Mouse (Mus musculus): ENCODE data around the gene Kifc3. TPM values are rescaled to one million over a fixed set of nuclear protein-coding genes. Genes with fewer than 3 reads are reported as not detected.

Kifc3 gene
- polyA plus RNA-seq, 1 experiment from 2014 or later, result 19.8 TPM

DNA sequence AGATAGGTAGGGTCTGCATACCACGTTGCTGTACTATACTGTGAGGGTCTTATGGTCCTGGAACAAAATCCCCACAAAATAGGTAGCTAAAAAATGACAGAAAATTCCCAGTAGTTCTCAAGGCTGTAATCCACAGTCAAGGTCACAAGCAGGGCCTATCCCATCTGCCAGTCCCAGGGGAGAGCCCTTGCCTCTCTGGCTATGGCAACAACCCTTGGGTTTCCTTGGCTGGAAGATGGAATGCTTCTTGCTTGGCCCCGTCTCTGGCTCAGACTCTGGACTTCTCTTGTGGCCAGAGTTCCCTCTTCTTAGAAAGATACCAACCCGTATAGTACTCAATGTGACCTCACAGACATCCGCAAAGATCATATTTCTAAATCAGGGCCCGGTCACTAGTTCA is 47.3 kb downstream of the Kifc3 start:
- no peak for ATAC-seq (ENCODE audit: low FRiP score, low TSS enrichment)
- Histone ChIP-seq H3K27ac (ENCODE audit: low read depth, low read length) (no peak overlapping the region), H3K4me3 (ENCODE audit: low read length) (no peak overlapping the region), H3K36me3 (ENCODE audit: control insufficient read depth, insufficient read depth, low read length) (no peaks in the 10 kb centered on the region), H3K9me3 (ENCODE audit: control insufficient read depth, low read length) (no peaks in the 10 kb centered on the region), H3K27me3 (ENCODE audit: control insufficient read depth, insufficient read depth, low read length) (no peaks in the 10 kb centered on the region), H3K4me1 (ENCODE audit: control insufficient read depth, insufficient read depth, low read length) (no peaks in the 10 kb centered on the region), H3K9ac (ENCODE audit: low read depth, low read length) (no peak overlapping the region), H3K4me2 (replicated peaks; ENCODE audit: low read depth, low read length) (no peak overlapping the region)
- 80% methylated on average over 5 of the region's 5 CpGs for WGBS

- Histone ChIP-seq H3K27ac (ENCODE audit: low read depth, low read length) (no peak overlapping the region), H3K4me2 (replicated peaks; ENCODE audit: low read depth, low read length) (no peak overlapping the region), H3K9me3 (ENCODE audit: control insufficient read depth, low read length) (no peaks in the 10 kb centered on the region), H3K9ac (ENCODE audit: low read depth, low read length) (no peak overlapping the region), H3K4me1 (ENCODE audit: control insufficient read depth, insufficient read depth, low read length) (no peaks in the 10 kb centered on the region), H3K4me3 (ENCODE audit: low read length) (no peak overlapping the region), H3K27me3 (ENCODE audit: control insufficient read depth, insufficient read depth, low read length) (no peaks in the 10 kb centered on the region), H3K36me3 (ENCODE audit: control insufficient read depth, insufficient read depth, low read length) (no peaks in the 10 kb centered on the region)
- WGBS, result 35% methylated on average over 6 of the region's 6 CpGs
- 0 out of 2 replicates have a peak, but pooled peaks have one; percentile 29 for ATAC-seq (ENCODE audit: low FRiP score, low TSS enrichment)
Measured at GRCm38 (mm10) chr8:95154654-95155053, 48.0 kb downstream of the Kifc3 start.

DNA sequence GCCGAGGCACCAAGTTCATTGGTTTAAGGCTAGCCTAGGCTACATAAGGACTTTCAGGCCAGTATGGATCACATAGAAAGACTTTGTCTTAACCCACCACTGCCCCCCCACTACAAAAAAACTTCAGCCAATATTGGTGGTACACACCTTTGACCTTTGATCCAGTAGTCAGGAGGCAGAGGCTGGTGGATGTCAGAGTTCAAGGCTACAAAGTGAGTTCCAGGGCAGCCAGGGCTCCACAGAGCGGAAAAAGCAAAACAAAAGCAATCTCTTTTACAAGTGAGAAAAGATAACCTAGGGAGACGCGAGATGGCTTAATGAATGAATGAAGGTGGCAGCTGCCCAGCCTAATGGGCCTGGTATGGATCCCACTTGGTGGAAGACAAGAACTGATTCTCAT is 48.6 kb downstream of the Kifc3 start:
- no peak for ATAC-seq (ENCODE audit: low FRiP score, low TSS enrichment)

DNA sequence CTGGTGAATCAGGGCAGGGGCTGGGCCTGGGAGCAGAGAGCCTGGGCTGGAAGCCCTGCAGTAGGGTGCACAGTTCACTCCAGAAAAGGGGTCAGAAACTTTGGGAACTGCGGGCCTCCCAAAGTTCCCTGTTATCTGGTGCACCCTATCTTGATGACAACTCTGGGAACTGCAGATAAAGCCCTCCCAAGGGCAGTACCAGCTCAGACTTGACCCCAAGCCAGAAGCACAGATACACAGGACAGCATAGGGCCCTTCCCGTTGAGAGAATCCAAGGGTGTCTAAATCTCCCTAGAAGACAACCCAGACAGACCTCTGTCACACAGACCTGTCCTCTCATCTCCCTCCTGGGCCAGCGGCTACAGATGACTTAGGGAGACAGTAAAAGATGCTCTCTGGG is 52.0 kb downstream of the Kifc3 start:
- no peak overlapping the region for H3K9ac ChIP-seq (ENCODE audit: low read depth, low read length)
- H3K4me1 ChIP-seq (ENCODE audit: control insufficient read depth, insufficient read depth, low read length), result no peaks in the 10 kb centered on the region
- H3K4me3 ChIP-seq (ENCODE audit: low read length), result no peak overlapping the region
- no peaks in the 10 kb centered on the region for H3K36me3 ChIP-seq (ENCODE audit: control insufficient read depth, insufficient read depth, low read length)
- H3K27ac ChIP-seq (ENCODE audit: low read depth, low read length), result no peak overlapping the region
- WGBS, result 85% methylated on average over 3 of the region's 3 CpGs
- H3K4me2 ChIP-seq (replicated peaks; ENCODE audit: low read depth, low read length), result no peak overlapping the region
- ATAC-seq (ENCODE audit: low FRiP score, low TSS enrichment), result no peak
- no peaks in the 10 kb centered on the region for H3K9me3 ChIP-seq (ENCODE audit: control insufficient read depth, low read length)
- no peaks in the 10 kb centered on the region for H3K27me3 ChIP-seq (ENCODE audit: control insufficient read depth, insufficient read depth, low read length)

More for the DNA sequence above, 48.6 kb downstream of the Kifc3 start:
- H3K4me2 ChIP-seq (replicated peaks; ENCODE audit: low read depth, low read length), result no peak overlapping the region
- no peaks in the 10 kb centered on the region for H3K9me3 ChIP-seq (ENCODE audit: control insufficient read depth, low read length)
- no peaks in the 10 kb centered on the region for H3K27me3 ChIP-seq (ENCODE audit: control insufficient read depth, insufficient read depth, low read length)
- H3K4me1 ChIP-seq (ENCODE audit: control insufficient read depth, insufficient read depth, low read length), result no peaks in the 10 kb centered on the region
- H3K27ac ChIP-seq (ENCODE audit: low read depth, low read length), result no peak overlapping the region
- 52% methylated on average over 4 of the region's 4 CpGs for WGBS
- H3K9ac ChIP-seq (ENCODE audit: low read depth, low read length), result no peak overlapping the region
- no peaks in the 10 kb centered on the region for H3K36me3 ChIP-seq (ENCODE audit: control insufficient read depth, insufficient read depth, low read length)
- H3K4me3 ChIP-seq (ENCODE audit: low read length), result no peak overlapping the region

DNA sequence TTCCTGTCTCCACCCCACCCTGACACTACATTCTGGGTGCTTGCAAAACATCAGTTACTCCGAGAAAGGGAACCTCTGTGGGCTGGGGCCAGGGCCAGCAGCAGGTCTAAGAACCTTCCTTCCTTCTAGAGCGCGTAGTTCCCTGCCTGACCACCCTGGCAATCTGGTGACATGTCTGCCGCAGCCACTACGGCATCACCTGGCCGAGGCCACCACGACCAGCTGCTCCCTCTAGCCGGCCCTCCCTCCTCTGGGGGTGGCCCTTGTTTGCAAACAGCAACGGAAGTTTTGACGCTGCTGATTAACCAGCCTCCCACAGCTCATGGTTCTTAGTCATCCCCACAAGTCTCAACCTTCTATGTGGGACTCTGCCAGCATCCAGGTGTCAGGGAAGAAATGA is 53.2 kb downstream of the Kifc3 start:
- Histone ChIP-seq H3K27ac (ENCODE audit: low read depth, low read length) (no peak overlapping the region), H3K4me2 (replicated peaks; ENCODE audit: low read depth, low read length) (no peak overlapping the region), H3K4me3 (ENCODE audit: low read length) (no peak overlapping the region), H3K27me3 (ENCODE audit: control insufficient read depth, insufficient read depth, low read length) (no peaks in the 10 kb centered on the region), H3K4me1 (ENCODE audit: control insufficient read depth, insufficient read depth, low read length) (no peaks in the 10 kb centered on the region), H3K36me3 (ENCODE audit: control insufficient read depth, insufficient read depth, low read length) (no peaks in the 10 kb centered on the region), H3K9me3 (ENCODE audit: control insufficient read depth, low read length) (no peaks in the 10 kb centered on the region), H3K9ac (ENCODE audit: low read depth, low read length) (no peak overlapping the region)
- WGBS, result 51% methylated on average over 10 of the region's 10 CpGs
- no peak for ATAC-seq (ENCODE audit: low FRiP score, low TSS enrichment)

GRCm38 (mm10) chr8:95146846-95147245 is 55.8 kb downstream of the Kifc3 start:
- 84% methylated on average over 5 of the region's 5 CpGs for WGBS
- Histone ChIP-seq H3K9ac (ENCODE audit: low read depth, low read length) (no peak overlapping the region), H3K4me1 (ENCODE audit: control insufficient read depth, insufficient read depth, low read length) (peaks cover 13% of the 10 kb centered on the region), H3K4me3 (ENCODE audit: low read length) (no peak overlapping the region), H3K36me3 (ENCODE audit: control insufficient read depth, insufficient read depth, low read length) (no peaks in the 10 kb centered on the region), H3K9me3 (ENCODE audit: control insufficient read depth, low read length) (no peaks in the 10 kb centered on the region), H3K27me3 (ENCODE audit: control insufficient read depth, insufficient read depth, low read length) (no peaks in the 10 kb centered on the region), H3K4me2 (replicated peaks; ENCODE audit: low read depth, low read length) (no peak overlapping the region), H3K27ac (ENCODE audit: low read depth, low read length) (no peak overlapping the region)
- no peak for ATAC-seq (ENCODE audit: low FRiP score, low TSS enrichment)

GRCm38 (mm10) chr8:95146044-95146745 is 56.4 kb downstream of the Kifc3 start:
- Histone ChIP-seq H3K4me1 (ENCODE audit: control insufficient read depth, insufficient read depth, low read length) (peaks cover 19% of the 10 kb centered on the region), H3K36me3 (ENCODE audit: control insufficient read depth, insufficient read depth, low read length) (no peaks in the 10 kb centered on the region), H3K9ac (ENCODE audit: low read depth, low read length) (no peak overlapping the region), H3K4me3 (ENCODE audit: low read length) (no peak overlapping the region), H3K9me3 (ENCODE audit: control insufficient read depth, low read length) (no peaks in the 10 kb centered on the region), H3K27me3 (ENCODE audit: control insufficient read depth, insufficient read depth, low read length) (no peaks in the 10 kb centered on the region), H3K27ac (ENCODE audit: low read depth, low read length) (no peak overlapping the region), H3K4me2 (replicated peaks; ENCODE audit: low read depth, low read length) (no peak overlapping the region)
- WGBS, result 42% methylated on average over 2 of the region's 2 CpGs
- ATAC-seq (ENCODE audit: low FRiP score, low TSS enrichment), result no peak

DNA sequence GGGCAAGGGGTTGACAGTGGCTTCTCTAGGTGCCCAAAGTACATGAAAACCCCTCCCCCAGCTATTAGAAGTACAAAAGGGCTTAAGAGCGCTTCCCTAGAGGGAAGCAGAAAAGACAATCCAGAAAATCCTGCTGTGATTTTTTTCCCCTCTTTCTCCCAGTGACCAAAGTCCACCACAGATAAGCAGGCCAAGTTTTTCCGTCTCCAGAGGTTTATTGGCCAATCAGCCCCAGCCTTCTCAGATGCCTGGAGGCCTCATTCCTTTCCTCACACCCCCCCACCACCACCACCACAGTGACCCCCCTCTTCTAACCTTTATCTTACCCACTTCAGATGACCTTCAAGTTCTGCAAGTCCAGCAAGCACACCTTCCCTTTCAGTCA is 58.0 kb downstream of the Kifc3 start:
- no peaks in the 10 kb centered on the region for H3K27me3 ChIP-seq (ENCODE audit: control insufficient read depth, insufficient read depth, low read length)
- H3K4me1 ChIP-seq (ENCODE audit: control insufficient read depth, insufficient read depth, low read length), result peaks cover 27% of the 10 kb centered on the region
- ATAC-seq (ENCODE audit: low FRiP score, low TSS enrichment), result no peak
- H3K4me2 ChIP-seq (replicated peaks; ENCODE audit: low read depth, low read length), result no peak overlapping the region
- H3K36me3 ChIP-seq (ENCODE audit: control insufficient read depth, insufficient read depth, low read length), result no peaks in the 10 kb centered on the region
- 74% methylated on average over 2 of the region's 2 CpGs for WGBS
- H3K9ac ChIP-seq (ENCODE audit: low read depth, low read length), result no peak overlapping the region
- H3K27ac ChIP-seq (ENCODE audit: low read depth, low read length), result no peak overlapping the region
- H3K9me3 ChIP-seq (ENCODE audit: control insufficient read depth, low read length), result no peaks in the 10 kb centered on the region
- H3K4me3 ChIP-seq (ENCODE audit: low read length), result no peak overlapping the region

- H3K27me3 ChIP-seq (ENCODE audit: control insufficient read depth, insufficient read depth, low read length), result no peaks in the 10 kb centered on the region
- no peaks in the 10 kb centered on the region for H3K36me3 ChIP-seq (ENCODE audit: control insufficient read depth, insufficient read depth, low read length)
- H3K4me3 ChIP-seq (ENCODE audit: low read length), result no peak overlapping the region
- no peak overlapping the region for H3K4me2 ChIP-seq (replicated peaks; ENCODE audit: low read depth, low read length)
- WGBS, result 78% methylated on average over 6 of the region's 6 CpGs
- peaks cover 27% of the 10 kb centered on the region for H3K4me1 ChIP-seq (ENCODE audit: control insufficient read depth, insufficient read depth, low read length)
- ATAC-seq (ENCODE audit: low FRiP score, low TSS enrichment), result no peak
- H3K9me3 ChIP-seq (ENCODE audit: control insufficient read depth, low read length), result no peaks in the 10 kb centered on the region
- no peak overlapping the region for H3K27ac ChIP-seq (ENCODE audit: low read depth, low read length)
- no peak overlapping the region for H3K9ac ChIP-seq (ENCODE audit: low read depth, low read length)
Measured at GRCm38 (mm10) chr8:95143805-95144630, 58.6 kb downstream of the Kifc3 start.
